In the genomic region with DNA sequence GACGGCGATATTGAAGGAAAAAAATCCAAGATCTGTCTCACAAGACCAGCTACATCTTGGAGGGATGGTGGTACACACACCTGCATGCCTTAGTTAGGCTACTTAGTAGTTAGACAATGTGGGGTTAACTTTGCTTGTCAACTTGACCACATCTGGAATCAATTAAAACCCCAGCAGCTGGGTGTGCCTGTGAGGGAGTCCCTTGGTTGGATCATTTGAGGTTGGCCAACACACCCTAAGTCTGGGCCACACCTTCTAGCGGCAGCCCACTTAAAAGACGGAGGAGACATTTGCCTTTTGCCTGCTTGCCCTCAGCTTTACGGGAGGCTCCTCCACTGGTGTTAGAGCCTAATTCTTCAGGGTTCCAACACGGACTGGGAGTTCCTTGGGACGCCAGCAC, we compare ENCODE assay signal across 11 mouse cellular contexts.
"Had no signal": no experiment of that assay in that cellular context is flagged by ENCODE, and none has a peak within 500 bp of the region (broad histone marks: within the 10 kb centered on the region; RNA-seq: fewer than 3 reads in every experiment).

No protein-coding gene starts in this region.

- H3K9ac ChIP-seq: limb, embryonic 12.5 days; liver, embryonic 13.5 days; liver, postnatal 0 days; lung, embryonic 15.5 days; midbrain, embryonic 15.5 days; neural tube, embryonic 12.5 days had no signal

- ATAC-seq: liver, postnatal 0 days; midbrain, embryonic 15.5 days had no signal

- H3K4me2 ChIP-seq: limb, embryonic 12.5 days; liver, embryonic 13.5 days; lung, embryonic 15.5 days; midbrain, embryonic 15.5 days; neural tube, embryonic 12.5 days had no signal

- H3K9me3 ChIP-seq: limb, embryonic 12.5 days; lung, embryonic 15.5 days; midbrain, embryonic 15.5 days; neural tube, embryonic 12.5 days had no signal

- H3K27ac ChIP-seq: left cerebral cortex, adult 2 months; limb, embryonic 12.5 days; liver, embryonic 13.5 days; lung, embryonic 15.5 days; midbrain, embryonic 15.5 days; neural tube, embryonic 12.5 days; stomach, postnatal 0 days had no signal

- DNase-seq: kidney, postnatal 25 days; liver; liver, embryonic 13.5 days; liver, postnatal 0 days; thymus, postnatal 4 days had no signal

- H3K36me3 ChIP-seq: limb, embryonic 12.5 days; liver, embryonic 13.5 days; lung, embryonic 15.5 days; midbrain, embryonic 15.5 days; neural tube, embryonic 12.5 days had no signal

- H3K4me3 ChIP-seq: left cerebral cortex, adult 2 months; limb, embryonic 12.5 days; liver, embryonic 13.5 days; lung, embryonic 15.5 days; midbrain, embryonic 15.5 days; neural tube, embryonic 12.5 days had no signal

- H3K27me3 ChIP-seq: limb, embryonic 12.5 days; liver, embryonic 13.5 days; lung, embryonic 15.5 days; midbrain, embryonic 15.5 days; neural tube, embryonic 12.5 days had no signal

- H3K4me1 ChIP-seq: liver, embryonic 13.5 days; lung, embryonic 15.5 days; midbrain, embryonic 15.5 days; neural tube, embryonic 12.5 days had no signal
